Comparison of ENCODE assay signal across 18 mouse cellular contexts in the genomic region with DNA sequence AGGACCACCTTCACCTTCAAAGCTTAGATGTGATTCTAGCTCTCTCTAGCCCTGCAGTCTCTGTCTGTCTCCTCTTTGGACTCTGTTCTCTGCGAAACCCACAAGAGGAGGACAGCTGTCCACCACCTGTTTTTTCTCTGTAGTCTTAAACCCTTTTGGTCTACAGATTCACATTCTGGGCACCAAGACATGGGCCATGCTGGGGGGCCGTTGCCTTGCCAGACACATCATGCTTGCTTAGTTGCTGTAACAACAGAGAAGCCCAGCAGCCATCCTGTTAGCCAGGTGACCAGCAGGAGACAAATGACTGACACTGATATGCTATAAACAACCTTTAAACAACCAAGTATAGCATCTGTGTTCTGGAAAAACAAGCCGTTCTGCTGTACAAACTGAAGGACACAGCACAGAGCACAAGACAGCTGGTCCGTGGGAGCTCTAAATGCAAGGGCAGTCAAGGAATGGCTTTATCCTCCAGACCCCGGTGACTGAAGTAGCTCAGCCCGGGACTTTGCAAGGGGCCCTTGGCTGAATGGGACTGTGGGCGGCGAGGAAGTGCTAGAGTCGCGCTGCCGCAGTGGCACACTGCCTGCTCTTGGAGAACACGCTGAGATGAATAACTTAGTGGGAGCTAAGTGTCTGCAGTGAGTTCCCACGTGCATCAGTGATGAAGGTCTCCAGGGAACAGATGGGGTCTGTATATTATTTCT. TPM values are rescaled to one million over a fixed set of nuclear protein-coding genes. Genes with fewer than 3 reads are reported as not detected.
DNase-seq lines count a peak whose midpoint lies in the region; ATAC-seq lines count a peak whose summit lies in the region.
"Had no signal": no experiment of that assay in that cellular context is flagged by ENCODE, and none has a peak within 500 bp of the region (broad histone marks: within the 10 kb centered on the region; RNA-seq: fewer than 3 reads in every experiment).

No protein-coding gene starts in this region.

- H3K27me3 ChIP-seq in hindbrain, embryonic 15.5 days = no peaks in the 10 kb centered on the region; the same call in 1 of the 2 replicates
- H3K27me3 ChIP-seq in hindbrain, embryonic 13.5 days = 0 out of 2 replicates have a peak, but pooled peaks cover 9% of the 10 kb centered on the region
- peaks cover 5% of the 10 kb centered on the region; the same call in 1 of the 2 replicates for H3K27me3 ChIP-seq in kidney, embryonic 14.5 days (ENCODE audit: control insufficient read depth, insufficient read depth, low read length)
- H3K27me3 ChIP-seq: hindbrain, embryonic 12.5 days had no signal

- no peak overlapping the region for H3K27ac ChIP-seq in hindbrain, embryonic 15.5 days (replicated peaks)
- no peak overlapping the region for H3K27ac ChIP-seq in hindbrain, embryonic 13.5 days
- no peak overlapping the region for H3K27ac ChIP-seq in kidney, embryonic 14.5 days (ENCODE audit: low read depth, low read length)
- H3K27ac ChIP-seq: hindbrain, embryonic 12.5 days had no signal

- H3K9ac ChIP-seq in hindbrain, embryonic 15.5 days = no peak overlapping the region
- no peak overlapping the region for H3K9ac ChIP-seq in hindbrain, embryonic 13.5 days
- no peak overlapping the region for H3K9ac ChIP-seq in kidney, embryonic 14.5 days (ENCODE audit: low read depth, low read length)
- H3K9ac ChIP-seq: hindbrain, embryonic 12.5 days; lung, embryonic 14.5 days had no signal

- no peaks in the 10 kb centered on the region for H3K9me3 ChIP-seq in hindbrain, embryonic 15.5 days
- no peaks in the 10 kb centered on the region for H3K9me3 ChIP-seq in hindbrain, embryonic 13.5 days
- H3K9me3 ChIP-seq in kidney, embryonic 14.5 days (ENCODE audit: control insufficient read depth, low read length) = no peaks in the 10 kb centered on the region
- H3K9me3 ChIP-seq: hindbrain, embryonic 12.5 days had no signal

- 35% methylated on average over 13 of the region's 13 CpGs for WGBS in hindbrain, embryonic 15.5 days
- 47% methylated on average over 13 of the region's 13 CpGs for WGBS in hindbrain, embryonic 13.5 days
- 32% methylated on average over 13 of the region's 13 CpGs for WGBS in kidney, embryonic 14.5 days

- peaks cover 21% of the 10 kb centered on the region; the same call in 1 of the 2 replicates for H3K4me1 ChIP-seq in hindbrain, embryonic 15.5 days (replicated peaks)
- H3K4me1 ChIP-seq in hindbrain, embryonic 13.5 days (replicated peaks) = peaks cover 14% of the 10 kb centered on the region; the same call in 1 of the 2 replicates
- no peaks in the 10 kb centered on the region for H3K4me1 ChIP-seq in kidney, embryonic 14.5 days (ENCODE audit: control insufficient read depth, insufficient read depth, low read length)

- no peaks in the 10 kb centered on the region for H3K36me3 ChIP-seq in hindbrain, embryonic 15.5 days
- no peaks in the 10 kb centered on the region for H3K36me3 ChIP-seq in hindbrain, embryonic 13.5 days
- H3K36me3 ChIP-seq in kidney, embryonic 14.5 days (ENCODE audit: control insufficient read depth, insufficient read depth, low read length) = no peaks in the 10 kb centered on the region
- H3K36me3 ChIP-seq: hindbrain, embryonic 12.5 days had no signal

- peak; percentile 31 to 36 for DNase-seq in frontal cortex, postnatal 14 days (ENCODE audit: low spot score in 2 of 2)
- DNase-seq in layer of hippocampus, postnatal 36 days = peak; percentile 42 to 43
- DNase-seq in right cerebral cortex, adult 2 months (ENCODE audit: low spot score in 2 of 2) = peak; percentile 64 to 69
- no peak for DNase-seq in adrenal gland, adult (ENCODE audit: inconsistent age in 2 of 2, low spot score in 1 of 2)
- no peak for DNase-seq in gastrocnemius, postnatal 4 days (ENCODE audit: low spot score in 2 of 2)
- DNase-seq: adrenal gland, adult 2 months; cerebellum, postnatal 36 days; kidney, adult 2 months; lung, embryonic 14.5 days; spleen, adult 18-20 months had no signal

- H3K4me3 ChIP-seq in hindbrain, embryonic 15.5 days = no peak overlapping the region
- H3K4me3 ChIP-seq in hindbrain, embryonic 13.5 days = no peak overlapping the region
- H3K4me3 ChIP-seq in kidney, embryonic 14.5 days (ENCODE audit: low read length) = no peak overlapping the region
- H3K4me3 ChIP-seq: hindbrain, embryonic 12.5 days had no signal

- H3K4me2 ChIP-seq in hindbrain, embryonic 15.5 days = no peak overlapping the region
- H3K4me2 ChIP-seq in hindbrain, embryonic 13.5 days = no peak overlapping the region
- H3K4me2 ChIP-seq in kidney, embryonic 14.5 days (replicated peaks; ENCODE audit: low read depth, low read length) = no peak overlapping the region
- H3K4me2 ChIP-seq: hindbrain, embryonic 12.5 days; lung, embryonic 14.5 days had no signal

- peak; percentile 19; the same call in 1 of the 2 replicates for ATAC-seq in hindbrain, embryonic 15.5 days (ENCODE audit: low FRiP score, low read depth)
- no peak for ATAC-seq in hindbrain, embryonic 13.5 days (ENCODE audit: low FRiP score)
- ATAC-seq in kidney, embryonic 14.5 days (ENCODE audit: low FRiP score, low TSS enrichment) = no peak

RNA-seq across cellular contexts. Expression of a gene that starts 22.9 kb away (rescaled TPM):
- polyA plus RNA-seq in hindbrain, embryonic 15.5 days (2015; fragmentation: Nextera tagmentation; extraction: Ambion mirVana) = 2.3 and 3.1 TPM in 2 replicates
- polyA plus RNA-seq in hindbrain, embryonic 13.5 days (2015; fragmentation: Nextera tagmentation; extraction: Ambion mirVana) = 2.0 and 2.8 TPM in 2 replicates
- total RNA-seq in layer of hippocampus, postnatal 36 days (2021) = 1 to 10 TPM; 1.8 to 2.8 TPM
- under 1 TPM; 0.17 to 0.52 TPM for total RNA-seq in gastrocnemius, postnatal 4 days (2021)
- 0.09 and 0.29 TPM in 2 replicates for polyA plus RNA-seq in kidney, embryonic 14.5 days (2014; fragmentation: Nextera tagmentation; extraction: Ambion mirVana)
- total RNA-seq: gastrocnemius, adult 18-20 months; megakaryocyte, adult 5-6 weeks; monocyte, adult 5-6 weeks had no signal
- polyA plus RNA-seq: heart, embryonic 14.5 days had no signal

Comparison
In these comparisons a context has a peak if more than half of its experiments do, and no peak if none do; other contexts are left out.
1. DNase-seq: peak in frontal cortex, postnatal 14 days (2 of 2), layer of hippocampus, postnatal 36 days (2 of 2) and right cerebral cortex, adult 2 months (2 of 2); none in adrenal gland, adult (0 of 2) and gastrocnemius, postnatal 4 days (0 of 2).